Mouse (Mus musculus) MEL (cell line): ENCODE results near the gene Dpep3. TPM values are rescaled to one million over a fixed set of nuclear protein-coding genes. Genes with fewer than 3 reads are reported as not detected.

Source experiments
- DNase-seq: peaks from one replicate; pipeline ENCODE4 v3.0.0; 2011; ENCODE audit warnings: low read depth, low spot score
- H3K27ac ChIP-seq: 2 replicates; pipeline ENCODE4 v1.5.1; 2012; ENCODE audit warnings: low read depth, mild to moderate bottlenecking, control low read depth, low read length, moderate library complexity; ENCODE audit not compliant: control insufficient read depth
- H3K27me3 ChIP-seq, 2 experiments: fragments of 150-350 bp in 1 of 2; sonication (generic) in 1 of 2; 2 replicates each; pipeline ENCODE4 v1.6.1; 2012; ENCODE audit warnings: low read length in 2 of 2, mild to moderate bottlenecking in 2 of 2, improper control_type of control experiment in 1 of 2, moderate library complexity in 1 of 2; ENCODE audit not compliant: insufficient read depth in 2 of 2, control insufficient read depth in 1 of 2
- H3K36me3 ChIP-seq, 2 experiments: 2 replicates each; pipeline ENCODE4 v1.6.1; 2012 to 2014; ENCODE audit warnings: low read length in 2 of 2, improper control_type of control experiment in 1 of 2, inconsistent platforms in 1 of 2, mild to moderate bottlenecking in 1 of 2; ENCODE audit not compliant: insufficient read depth in 2 of 2, control insufficient read depth in 1 of 2
- H3K4me1 ChIP-seq, 2 experiments: fragments of 150-350 bp in 1 of 2; sonication (generic) in 1 of 2; 2 replicates each; pipeline ENCODE4 v1.6.1; 2012; ENCODE audit warnings: low read length in 2 of 2, improper control_type of control experiment in 1 of 2, mild to moderate bottlenecking in 1 of 2; ENCODE audit not compliant: insufficient read depth in 2 of 2, control insufficient read depth in 1 of 2
- H3K4me3 ChIP-seq, 2 experiments: fragments of 150-350 bp in 1 of 2; sonication (generic) in 1 of 2; 2 replicates each; pipeline ENCODE4 v1.5.1; 2012; ENCODE audit warnings: low read depth in 2 of 2, low read length in 2 of 2, mild to moderate bottlenecking in 2 of 2, moderate library complexity in 2 of 2, control low read depth in 1 of 2, improper control_type of control experiment in 1 of 2; ENCODE audit not compliant: control insufficient read depth in 1 of 2, insufficient read depth in 1 of 2
- H3K79me2 ChIP-seq: 2 replicates; pipeline ENCODE4 v1.6.1; 2012; ENCODE audit warnings: mild to moderate bottlenecking, low read length, moderate library complexity; ENCODE audit not compliant: control insufficient read depth, poor library complexity, insufficient read depth
- H3K9ac ChIP-seq: 2 replicates; pipeline ENCODE4 v1.6.1; 2012; ENCODE audit warnings: low read depth, mild to moderate bottlenecking, control low read depth, low read length, moderate library complexity; ENCODE audit not compliant: control insufficient read depth, poor library complexity, severe bottlenecking
- H3K9me3 ChIP-seq: fragments of 150-350 bp; sonication (generic); replicated peaks from 2 replicates; pipeline ENCODE4 v1.6.1; 2012; ENCODE audit warnings: mild to moderate bottlenecking, low read length, improper control_type of control experiment, moderate library complexity; ENCODE audit not compliant: insufficient read depth
- BHLHE40 ChIP-seq: IDR thresholded peaks from 2 replicates; pipeline ENCODE4 v1.6.1; 2012; ENCODE audit warnings: low read depth, mild to moderate bottlenecking, inconsistent platforms, low read length, improper control_type of control experiment, borderline replicate concordance
- CHD1 ChIP-seq: IDR thresholded peaks from 2 replicates; pipeline ENCODE4 v1.6.1; 2012; ENCODE audit warnings: low read depth, mild to moderate bottlenecking, inconsistent platforms, low read length, improper control_type of control experiment
- CHD2 ChIP-seq: IDR thresholded peaks from 2 replicates; pipeline ENCODE4 v1.6.1; 2011; ENCODE audit warnings: low read length, improper control_type of control experiment
- CTCF ChIP-seq, 3 experiments: IDR thresholded peaks in 2 of 3; conservative IDR thresholded peaks in 1 of 3; 2 replicates each; pipeline ENCODE4 v1.5.1; 2011 to 2012; ENCODE audit warnings: low read length in 3 of 3, low read depth in 2 of 3, mild to moderate bottlenecking in 2 of 3, improper control_type of control experiment in 1 of 3, inconsistent platforms in 1 of 3, mixed read lengths in 1 of 3, moderate library complexity in 1 of 3; ENCODE audit not compliant: control insufficient read depth in 1 of 3, insufficient read depth in 1 of 3, poor library complexity in 1 of 3, severe bottlenecking in 1 of 3
- E2F4 ChIP-seq: IDR thresholded peaks from 2 replicates; pipeline ENCODE4 v1.6.1; 2011; ENCODE audit warnings: low read depth, low read length, improper control_type of control experiment, borderline replicate concordance
- ELF1 ChIP-seq: IDR thresholded peaks from 2 replicates; pipeline ENCODE4 v1.6.1; 2014; ENCODE audit warnings: low read depth, mild to moderate bottlenecking, inconsistent platforms, low read length, improper control_type of control experiment, moderate library complexity
- EP300 ChIP-seq, 2 experiments: IDR thresholded peaks; 2 replicates each; pipeline ENCODE4 v1.6.1; 2011; ENCODE audit warnings: improper control_type of control experiment in 2 of 2, low read length in 2 of 2, low read depth in 1 of 2, mild to moderate bottlenecking in 1 of 2
- ETS1 ChIP-seq: IDR thresholded peaks from 2 replicates; pipeline ENCODE4 v1.6.1; 2012; ENCODE audit warnings: low read depth, mild to moderate bottlenecking, inconsistent platforms, low read length, improper control_type of control experiment, moderate library complexity
- GABPA ChIP-seq: IDR thresholded peaks from 2 replicates; pipeline ENCODE4 v1.6.1; 2012; ENCODE audit warnings: low read depth, mild to moderate bottlenecking, inconsistent platforms, low read length, improper control_type of control experiment, moderate library complexity
- GATA1 ChIP-seq: IDR thresholded peaks from 2 replicates; pipeline ENCODE4 v1.6.1; 2011; ENCODE audit warnings: low read depth, low read length, improper control_type of control experiment
- HCFC1 ChIP-seq: IDR thresholded peaks from 2 replicates; pipeline ENCODE4 v1.6.1; 2012; ENCODE audit warnings: low read depth, mild to moderate bottlenecking, inconsistent platforms, low read length, improper control_type of control experiment, moderate library complexity
- JUND ChIP-seq: IDR thresholded peaks from 2 replicates; pipeline ENCODE4 v1.6.1; 2011; ENCODE audit warnings: low read depth, mild to moderate bottlenecking, improper control_type of control experiment, low read length
- KAT2A ChIP-seq: conservative IDR thresholded peaks from 2 replicates; pipeline ENCODE4 v1.6.1; 2012; ENCODE audit warnings: low read depth, low read length, improper control_type of control experiment, inconsistent platforms
- MAX ChIP-seq: IDR thresholded peaks from 2 replicates; pipeline ENCODE4 v1.6.1; 2011; ENCODE audit warnings: low read length, improper control_type of control experiment
- MAZ ChIP-seq: IDR thresholded peaks from 2 replicates; pipeline ENCODE4 v1.6.1; 2012; ENCODE audit warnings: low read depth, mild to moderate bottlenecking, inconsistent platforms, low read length, improper control_type of control experiment
- MEF2A ChIP-seq: IDR thresholded peaks from 2 replicates; pipeline ENCODE4 v1.6.1; 2014; ENCODE audit warnings: low read depth, mild to moderate bottlenecking, inconsistent platforms, low read length, improper control_type of control experiment; ENCODE audit not compliant: poor library complexity, insufficient replicate concordance, severe bottlenecking; ENCODE audit errors: extremely low read depth
- MXI1 ChIP-seq: IDR thresholded peaks from 2 replicates; pipeline ENCODE4 v1.6.1; 2011; ENCODE audit warnings: mild to moderate bottlenecking, low read depth, low read length, improper control_type of control experiment
- NELFE ChIP-seq: IDR thresholded peaks from 2 replicates; pipeline ENCODE4 v1.6.1; 2011; ENCODE audit warnings: low read depth, low read length, improper control_type of control experiment
- NRF1 ChIP-seq: IDR thresholded peaks from 2 replicates; pipeline ENCODE4 v1.6.1; 2014; ENCODE audit warnings: low read depth, mild to moderate bottlenecking, inconsistent platforms, low read length, improper control_type of control experiment, moderate library complexity; ENCODE audit not compliant: poor library complexity, insufficient read depth, severe bottlenecking
- POLR2A ChIP-seq, 2 experiments: IDR thresholded peaks; 2 replicates each; pipeline ENCODE4 v1.6.1; 2011 to 2012; ENCODE audit warnings: low read length in 2 of 2, mild to moderate bottlenecking in 2 of 2, control low read depth in 1 of 2, improper control_type of control experiment in 1 of 2, low read depth in 1 of 2, moderate library complexity in 1 of 2; ENCODE audit not compliant: control insufficient read depth in 1 of 2, insufficient read depth in 1 of 2, poor library complexity in 1 of 2
- SIN3A ChIP-seq: IDR thresholded peaks from 2 replicates; pipeline ENCODE4 v1.6.1; 2012; ENCODE audit warnings: low read length, improper control_type of control experiment, inconsistent platforms
- SMC3 ChIP-seq: IDR thresholded peaks from 2 replicates; pipeline ENCODE4 v1.6.1; 2011; ENCODE audit warnings: low read depth, low read length, improper control_type of control experiment
- TBP ChIP-seq: IDR thresholded peaks from 2 replicates; pipeline ENCODE4 v1.8.0; 2011; ENCODE audit warnings: low read depth, low read length, improper control_type of control experiment
- TCF12 ChIP-seq: IDR thresholded peaks from 2 replicates; pipeline ENCODE4 v1.6.1; 2014; ENCODE audit warnings: low read depth, mild to moderate bottlenecking, inconsistent platforms, low read length, improper control_type of control experiment, moderate library complexity
- UBTF ChIP-seq: IDR thresholded peaks from 2 replicates; pipeline ENCODE4 v1.6.1; 2012; ENCODE audit warnings: low read depth, mild to moderate bottlenecking, inconsistent platforms, low read length, improper control_type of control experiment, moderate library complexity, borderline replicate concordance; ENCODE audit not compliant: insufficient read depth
- USF1 ChIP-seq: IDR thresholded peaks from 2 replicates; pipeline ENCODE4 v1.6.1; 2014; ENCODE audit warnings: low read depth, mild to moderate bottlenecking, inconsistent platforms, low read length, improper control_type of control experiment, moderate library complexity
- USF2 ChIP-seq, 2 experiments: IDR thresholded peaks; 2 replicates each; pipeline ENCODE4 v1.6.1; 2011 to 2012; ENCODE audit warnings: improper control_type of control experiment in 2 of 2, low read length in 2 of 2, borderline replicate concordance in 1 of 2, inconsistent platforms in 1 of 2, low read depth in 1 of 2, mild to moderate bottlenecking in 1 of 2; ENCODE audit not compliant: insufficient read depth in 1 of 2
- ZMIZ1 ChIP-seq: IDR thresholded peaks from 2 replicates; pipeline ENCODE4 v1.6.1; 2012; ENCODE audit warnings: low read depth, mild to moderate bottlenecking, inconsistent platforms, low read length, improper control_type of control experiment, moderate library complexity
- ZNF384 ChIP-seq: IDR thresholded peaks from 2 replicates; pipeline ENCODE4 v1.6.1; 2012; ENCODE audit warnings: low read depth, mild to moderate bottlenecking, inconsistent platforms, low read length, improper control_type of control experiment
- polyA plus RNA-seq, 2 experiments: library from polyadenylated mRNA; stranded (reverse) in 1 of 2; unstranded in 1 of 2; fragments of >175 nt in 1 of 2; fragments of >200 nt in 1 of 2; gene quantifications; 2 replicates each; pipeline versions ENCODE4 v1.2.1 to v1.2.4; 2012; ENCODE audit warnings: low replicate concordance in 2 of 2, low read depth in 1 of 2; ENCODE audit not compliant: insufficient read length in 2 of 2, insufficient read depth in 1 of 2, missing spikeins in 1 of 2
- total RNA-seq: library from RNA; depleted of rRNA; stranded (reverse); fragments of 300-350 nt; gene quantifications from 2 replicates; pipeline ENCODE4 v1.2.3, GENCODE M21; 2012

The Dpep3 gene
- total and polyA plus RNA-seq, 3 experiments, result 0.11 TPM; not detected in 2

DNA sequence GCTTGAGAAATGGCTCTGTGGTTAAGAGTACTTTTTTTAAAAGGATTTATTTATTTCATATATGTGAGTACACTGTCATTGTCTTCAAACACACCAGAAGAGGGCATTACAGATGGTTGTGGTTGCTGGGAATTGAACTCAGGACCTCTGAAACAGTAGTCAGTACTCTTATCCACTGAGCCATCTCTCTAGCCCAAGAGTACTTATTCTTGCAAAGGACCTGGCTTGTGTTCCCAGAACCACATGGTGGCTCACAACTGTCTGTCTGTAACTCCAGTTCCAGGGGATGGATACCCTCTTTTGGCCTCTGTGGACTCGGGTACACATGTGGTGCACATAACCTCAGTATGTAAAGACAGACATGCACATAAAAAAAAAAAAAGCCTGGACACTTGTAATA is 9.9 kb downstream of the Dpep3 start:
- no peaks in the 10 kb centered on the region for H3K9me3 ChIP-seq
- no peak overlapping the region for H3K27ac ChIP-seq
- DNase-seq, result peak; percentile 34
- H3K4me1 ChIP-seq, result peaks cover 2 to 14% of the 10 kb centered on the region in 2 experiments; a peak in 3 of 4 replicates
- no peak overlapping the region for H3K9ac ChIP-seq
- H3K36me3 ChIP-seq, result 0 out of 4 replicates have a peak, but pooled peaks cover 0 to 3% of the 10 kb centered on the region in 2 experiments
- H3K4me3 ChIP-seq, result no peak overlapping the region
- H3K27me3 ChIP-seq, result no peaks in the 10 kb centered on the region
- peaks cover 15% of the 10 kb centered on the region for H3K79me2 ChIP-seq
- TF ChIP-seq TBP (peak; percentile 98), MXI1 (no peak)
- TF ChIP-seq, all 39 proteins: peak for 1

DNA sequence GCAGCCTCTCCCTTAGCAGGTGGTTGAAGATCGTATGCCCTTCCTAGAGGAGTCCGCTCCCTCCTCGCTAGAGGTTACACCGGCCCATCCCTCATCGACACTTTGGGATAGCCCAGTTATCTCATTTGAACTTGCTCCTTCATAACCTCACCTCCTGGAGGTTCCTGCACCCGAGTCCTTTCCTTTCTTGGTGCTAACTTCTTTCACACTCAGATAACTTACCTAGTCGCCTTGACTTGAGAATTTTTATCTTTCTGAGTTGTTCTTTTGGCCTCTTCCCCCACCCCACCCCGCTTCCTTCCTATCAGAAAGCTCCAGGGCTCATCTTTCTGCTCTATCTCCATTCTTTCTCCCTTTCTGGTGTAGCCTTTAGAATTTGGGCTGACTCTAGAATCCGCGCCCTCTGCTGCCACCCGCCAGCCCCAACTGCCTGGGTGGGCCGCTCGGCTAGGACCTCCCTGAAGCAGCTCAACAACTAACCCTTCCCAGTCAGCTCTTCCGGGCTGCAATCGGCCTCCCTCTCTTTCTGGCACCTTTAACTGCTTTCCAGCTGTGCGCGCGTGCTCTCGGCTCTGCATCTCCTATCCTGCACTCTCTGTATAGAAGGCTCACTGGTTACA is 12.4 kb downstream of the Dpep3 start:
- peaks cover 18% of the 10 kb centered on the region for H3K79me2 ChIP-seq
- peak overlapping the region; percentile 57 for H3K9ac ChIP-seq
- H3K27ac ChIP-seq, result peak overlapping the region; percentile 96
- DNase-seq, result peak; percentile 91
- H3K27me3 ChIP-seq, result no peaks in the 10 kb centered on the region
- peaks cover 3 to 23% of the 10 kb centered on the region in 2 experiments; a peak in 3 of 4 replicates for H3K4me1 ChIP-seq
- peaks cover 0 to 5% of the 10 kb centered on the region in 2 experiments; a peak in 2 of 4 replicates for H3K36me3 ChIP-seq
- no peaks in the 10 kb centered on the region for H3K9me3 ChIP-seq
- peak overlapping the region; percentile 64 to 88 for H3K4me3 ChIP-seq
- TF ChIP-seq MAX, result peak; percentile 46; the same call in 1 of the 2 replicates
- no peak for TF ChIP-seq ZNF384
- TF ChIP-seq GABPA, result no peak
- no peak for TF ChIP-seq MEF2A
- TF ChIP-seq USF2 (IDR thresholded peaks at IDR 0.05; ENCODE audit: borderline replicate concordance in 1 of 2, insufficient read depth in 1 of 2, low read depth in 1 of 2, low read length in 2 of 2), result no peak
- no peak; the same call in 1 of the 2 replicates for TF ChIP-seq ELF1
- TF ChIP-seq BHLHE40, result no peak
- peak in 1 of 2 experiments; percentile 53; a peak in 1 of 4 replicates for TF ChIP-seq POLR2A (IDR thresholded peaks at IDR 0.05; ENCODE audit: control insufficient read depth in 1 of 2, insufficient read depth in 1 of 2, low read depth in 1 of 2, low read length in 2 of 2, poor library complexity in 1 of 2)
- no peak for TF ChIP-seq JUND
- TF ChIP-seq CTCF (IDR thresholded peaks at IDR 0.05 in 2 of 3, conservative IDR thresholded peaks at IDR 0.05 in 1 of 3; ENCODE audit: control insufficient read depth in 1 of 3, insufficient read depth in 1 of 3, low read depth in 2 of 3, low read length in 3 of 3, poor library complexity in 1 of 3, severe bottlenecking in 1 of 3), result peak in 2 of 3 experiments; percentile 19 to 28; a peak in 1 of 6 replicates
- peak; percentile 34; the same call in 1 of the 2 replicates for TF ChIP-seq SMC3
- no peak for TF ChIP-seq ZMIZ1
- no peak for TF ChIP-seq CHD2
- TF ChIP-seq ETS1, result peak; percentile 75
- peak; percentile 84 for TF ChIP-seq GATA1
- TF ChIP-seq USF1, result no peak
- peak; percentile 87 for TF ChIP-seq TCF12
- peak; percentile 29; the same call in 1 of the 2 replicates for TF ChIP-seq NELFE
- no peak for TF ChIP-seq NRF1
- TF ChIP-seq SIN3A, result peak; percentile 81; the same call in 1 of the 2 replicates
- peak; percentile 63; the same call in 1 of the 2 replicates for TF ChIP-seq MAZ
- TF ChIP-seq EP300 (IDR thresholded peaks at IDR 0.05; ENCODE audit: low read depth in 1 of 2, low read length in 2 of 2), result peak; percentile 74 to 88; a peak in 3 of 4 replicates
- no peak for TF ChIP-seq KAT2A
- TF ChIP-seq HCFC1, result peak; percentile 57
- TF ChIP-seq UBTF, result peak; percentile 92
- 0 out of 2 replicates have a peak, but pooled peaks have one; percentile 14 for TF ChIP-seq E2F4
- no peak for TF ChIP-seq CHD1
